Mouse (Mus musculus): ENCODE measurements around the gene Erich6b.

Gene Erich6b

DNA sequence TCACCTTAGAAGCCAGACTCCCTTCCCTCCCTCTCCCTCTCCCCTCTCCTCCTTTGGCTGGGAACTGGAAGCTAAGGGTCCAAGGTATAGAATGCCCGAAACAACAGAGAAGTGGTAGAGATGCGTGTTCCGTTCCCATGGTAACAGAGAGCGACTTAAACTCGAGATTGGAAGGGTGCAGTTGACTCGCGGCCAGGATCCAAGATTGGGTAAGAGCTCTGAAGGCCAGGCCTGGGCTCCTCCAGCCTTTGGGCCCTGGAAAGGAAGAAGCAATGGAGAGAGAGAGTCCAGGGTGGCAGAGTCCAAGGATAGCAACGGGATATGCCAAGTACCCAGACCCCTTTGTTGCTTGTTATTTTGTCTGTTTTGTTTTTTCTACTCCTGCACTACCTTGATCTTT is at the start of gene Erich6b:
Gene Erich6b, plus strand, starts transcription at position 180 of the 400 bp plus-strand sequence.
- DNase-seq (ENCODE audit: low spot score), result peak; percentile 67

DNA sequence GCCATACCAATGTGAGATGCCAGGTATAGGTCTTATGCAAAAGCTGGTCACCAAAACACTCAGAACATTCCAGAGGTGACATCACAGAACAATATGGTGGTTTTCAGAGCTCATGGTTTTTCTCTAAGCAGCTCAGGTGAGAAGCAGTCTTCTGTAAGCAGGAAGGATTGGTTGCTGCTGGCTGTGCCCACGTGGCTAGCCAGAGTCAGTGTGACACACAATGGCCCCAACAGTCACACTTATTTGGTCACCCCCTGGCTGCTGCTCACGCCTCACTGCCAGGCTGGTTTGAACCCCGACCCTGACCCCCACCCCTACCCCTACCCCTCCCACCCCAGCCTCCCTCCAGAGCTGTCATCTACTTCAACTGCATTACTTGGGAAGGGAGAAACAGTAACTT is 49.1 kb upstream of the Erich6b start, which contains the start of gene Spert:
Gene Spert, minus strand, starts transcription at position 139 of the 400 bp plus-strand sequence.
- no peak for DNase-seq (ENCODE audit: low spot score)

DNA sequence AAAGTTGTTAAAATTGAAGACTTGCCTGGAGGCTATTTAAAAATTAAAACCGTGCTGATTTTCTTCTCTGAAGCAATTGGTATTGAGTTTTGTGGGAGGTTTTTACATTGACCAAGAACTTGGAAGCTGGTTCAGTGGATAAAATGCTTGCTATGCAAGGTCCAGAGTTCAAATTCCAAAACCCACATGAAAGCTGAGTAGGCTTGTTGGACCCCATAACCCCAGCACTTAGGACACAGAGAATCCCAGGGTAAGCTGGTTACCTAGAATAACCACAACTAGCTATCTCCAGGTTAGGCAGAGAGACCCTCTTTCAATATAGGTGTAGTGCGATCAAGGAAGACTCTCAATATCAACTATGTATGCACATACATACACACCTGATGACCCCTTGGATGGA is 32.9 kb upstream of the Erich6b start:
- no peak for DNase-seq (ENCODE audit: low spot score)

DNA sequence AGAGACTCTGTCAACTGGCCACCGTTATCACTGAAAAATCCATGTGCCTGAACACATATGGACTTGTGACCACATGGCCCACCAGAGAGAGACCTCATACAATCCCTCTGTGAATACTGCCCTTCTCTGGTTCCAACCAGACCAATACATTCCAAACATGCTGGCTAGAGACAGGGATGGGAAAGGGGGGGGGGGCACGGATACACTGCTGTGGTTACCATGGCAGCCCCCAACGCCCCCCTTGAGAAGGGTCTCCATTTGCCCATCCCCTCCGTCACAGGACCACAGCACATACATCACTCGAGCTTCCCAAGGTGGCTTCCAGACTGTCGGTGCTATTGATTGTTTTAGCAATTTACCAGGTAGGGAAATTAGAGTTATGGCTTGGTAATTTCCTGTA is 25.7 kb upstream of the Erich6b start:
- DNase-seq (ENCODE audit: low spot score), result no peak

DNA sequence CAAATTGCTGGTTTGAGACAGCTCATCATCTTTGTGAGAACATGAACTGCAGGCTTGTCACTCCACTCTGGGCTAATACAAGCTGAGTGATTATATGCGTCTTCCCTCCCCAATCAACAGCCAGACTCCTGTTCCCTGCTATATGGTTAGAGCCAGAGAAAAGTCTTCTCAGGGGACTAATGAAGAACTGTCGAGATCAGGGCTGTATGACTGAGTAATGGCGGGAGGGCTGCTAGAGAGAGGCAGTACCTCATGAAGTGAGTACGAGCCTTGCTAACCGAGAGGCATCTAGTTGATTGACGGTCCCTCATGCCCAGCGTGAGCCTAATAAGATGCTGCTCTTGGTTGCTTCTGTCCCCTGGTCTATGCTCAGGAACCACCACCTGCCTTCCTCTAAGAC is 19.1 kb upstream of the Erich6b start:
- no peak for DNase-seq (ENCODE audit: low spot score)

DNA sequence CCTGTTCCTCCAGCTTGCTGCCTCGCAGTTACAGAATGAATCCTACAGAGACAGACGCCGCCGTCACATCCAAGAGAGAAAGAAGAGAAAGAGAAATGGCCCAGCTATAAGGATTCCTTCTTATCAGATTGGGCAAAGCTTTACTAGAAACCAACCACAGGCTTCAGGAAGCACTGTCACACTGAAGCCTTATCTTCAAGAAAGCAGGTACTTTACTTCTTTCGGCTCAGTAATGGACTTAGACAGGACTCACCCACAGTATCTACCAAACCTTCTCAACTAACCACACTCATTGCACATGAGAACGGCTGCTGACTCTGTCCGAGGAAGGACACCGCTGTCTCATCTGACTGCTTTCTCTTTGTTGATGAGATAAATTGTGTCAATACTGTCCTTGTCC is 13.2 kb upstream of the Erich6b start:
- DNase-seq (ENCODE audit: low spot score), result no peak

DNA sequence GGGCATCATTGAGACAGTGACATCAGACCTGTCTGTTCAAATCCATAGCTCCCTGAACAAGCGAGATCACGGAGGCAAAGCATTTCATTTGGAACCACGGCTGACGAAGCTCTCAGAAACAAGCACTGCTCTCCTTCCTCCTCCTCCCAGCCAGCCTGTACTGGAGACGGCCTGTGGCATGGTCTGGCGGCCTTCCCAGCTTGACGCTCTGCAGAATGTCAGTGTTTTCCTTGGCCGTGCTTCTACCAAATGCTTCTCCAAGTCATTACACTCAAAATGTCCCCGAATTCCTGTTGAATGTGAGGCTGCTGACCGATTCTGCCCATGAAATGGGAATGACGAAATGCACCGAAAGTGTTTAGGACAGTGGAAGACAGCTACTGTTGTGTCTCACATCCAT is 6.7 kb upstream of the Erich6b start:
- DNase-seq (ENCODE audit: low spot score), result peak; percentile 26

DNA sequence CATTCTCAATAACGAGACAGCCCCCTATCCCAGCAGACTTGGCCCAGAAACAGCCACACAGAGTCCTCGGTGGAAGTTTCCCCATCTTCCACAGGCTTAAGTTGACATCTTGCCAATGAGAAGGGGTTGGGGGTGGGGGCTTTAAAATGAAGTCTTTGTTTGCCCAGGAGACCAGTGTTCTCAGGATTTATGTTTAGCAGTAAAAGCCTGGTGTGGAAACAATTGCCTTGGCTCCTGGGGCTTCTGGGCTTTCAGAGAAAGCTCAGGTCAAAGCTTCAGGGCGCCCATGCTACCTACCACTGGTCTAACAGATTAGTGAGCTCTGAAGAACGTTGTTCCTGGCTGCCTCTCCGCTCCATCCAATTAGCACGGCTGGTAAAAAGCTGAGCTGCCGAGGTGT is 6.0 kb upstream of the Erich6b start:
- DNase-seq (ENCODE audit: low spot score), result no peak

DNA sequence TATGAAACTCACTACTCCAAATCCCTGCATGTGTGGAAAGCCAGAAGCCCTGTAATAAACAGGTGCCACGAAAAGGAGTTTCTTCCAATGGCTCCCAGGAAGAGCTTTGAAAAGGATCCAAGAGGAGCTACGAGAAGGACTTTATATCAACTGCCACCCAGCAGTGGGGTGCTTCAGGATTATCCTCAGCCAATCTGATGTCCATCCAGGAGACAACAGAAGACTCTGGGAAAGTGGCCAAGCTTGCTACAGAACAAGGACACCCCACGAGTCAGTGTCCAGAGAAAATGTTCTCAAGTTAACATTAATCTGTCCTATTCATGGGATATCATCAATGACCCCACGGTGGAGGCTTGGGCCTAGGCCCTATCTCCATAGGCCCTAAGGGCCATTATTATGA is 4.4 kb upstream of the Erich6b start:
- DNase-seq (ENCODE audit: low spot score), result peak; percentile 35

DNA sequence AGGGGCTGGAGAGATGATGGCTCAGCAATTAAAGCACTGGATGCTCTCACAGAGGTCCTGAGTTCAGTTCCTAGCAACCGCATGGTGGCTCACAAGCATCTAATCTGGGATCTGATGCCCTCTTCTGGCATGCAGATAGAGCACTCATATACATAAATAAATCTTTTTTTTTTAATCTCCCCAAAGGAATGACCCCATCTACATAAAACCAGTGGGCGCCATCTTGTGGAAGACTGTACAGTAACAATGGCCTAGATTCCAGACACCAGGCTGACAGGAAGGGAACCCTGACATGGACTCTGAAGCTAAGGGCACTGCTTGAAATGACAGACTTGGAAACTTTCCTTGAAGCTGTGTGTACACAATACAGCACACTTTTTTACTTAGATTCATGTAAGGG is 1.2 kb upstream of the Erich6b start:
- DNase-seq (ENCODE audit: low spot score), result no peak

DNA sequence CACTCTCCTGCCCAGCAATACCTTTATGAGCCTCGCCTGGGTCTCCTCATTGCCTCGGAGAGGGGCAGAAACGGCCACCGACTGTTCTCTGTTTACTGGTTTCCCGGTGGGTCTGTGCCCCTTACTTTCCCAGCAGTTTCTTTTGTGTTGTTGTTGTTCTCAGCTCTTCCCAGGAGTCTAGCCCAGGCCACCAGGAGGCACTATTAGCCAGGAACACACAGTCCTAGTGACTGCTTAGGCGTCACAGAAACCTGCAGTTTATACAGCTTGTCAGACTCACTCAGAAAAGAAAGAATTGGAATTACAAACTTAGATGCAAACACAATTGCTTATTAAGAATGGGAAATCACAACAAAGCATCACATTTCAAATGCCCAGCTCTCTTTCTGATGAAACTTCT is 690 bp upstream of the Erich6b start:
- no peak for DNase-seq (ENCODE audit: low spot score)

DNA sequence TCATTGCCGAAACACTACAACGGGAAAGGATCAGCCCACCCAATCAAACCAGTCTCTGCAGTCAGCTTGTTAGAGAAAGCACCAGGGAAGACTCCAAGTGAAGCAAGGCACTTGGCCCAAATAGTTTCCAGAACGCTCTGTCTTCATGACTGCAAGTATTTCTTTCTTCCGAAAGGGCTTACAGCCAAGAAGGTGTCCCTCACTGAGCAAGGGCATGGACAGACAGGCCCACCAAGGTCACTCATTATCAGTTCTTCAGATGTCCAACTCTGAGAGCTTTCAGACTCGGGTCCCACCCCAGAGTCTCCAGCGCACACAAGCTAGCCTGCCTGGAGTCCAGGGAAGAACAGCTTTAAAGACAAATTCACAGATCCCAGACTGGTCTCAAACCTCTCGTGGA is 3.4 kb downstream of the Erich6b start:
- DNase-seq (ENCODE audit: low spot score), result peak; percentile 59

DNA sequence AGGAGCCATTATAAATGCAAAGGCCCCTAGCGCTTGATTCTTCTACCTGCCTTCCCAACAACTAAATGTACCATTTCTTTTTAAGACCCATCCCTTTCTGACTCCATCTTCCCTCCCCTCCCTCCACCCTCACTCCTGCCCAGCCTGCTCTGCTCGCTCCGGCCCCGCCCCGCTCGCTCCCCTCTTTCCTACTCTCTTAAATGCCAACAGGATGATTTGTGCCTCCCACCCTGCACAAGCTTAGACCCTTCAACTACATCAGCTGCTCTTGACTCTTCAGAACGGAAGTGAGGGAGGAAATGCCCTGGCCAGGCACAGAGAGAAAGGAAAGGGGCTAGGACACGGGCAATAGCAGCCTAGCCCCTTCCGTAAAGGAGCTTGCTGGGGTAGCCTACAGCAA is 4.0 kb downstream of the Erich6b start:
- no peak for DNase-seq (ENCODE audit: low spot score)

DNA sequence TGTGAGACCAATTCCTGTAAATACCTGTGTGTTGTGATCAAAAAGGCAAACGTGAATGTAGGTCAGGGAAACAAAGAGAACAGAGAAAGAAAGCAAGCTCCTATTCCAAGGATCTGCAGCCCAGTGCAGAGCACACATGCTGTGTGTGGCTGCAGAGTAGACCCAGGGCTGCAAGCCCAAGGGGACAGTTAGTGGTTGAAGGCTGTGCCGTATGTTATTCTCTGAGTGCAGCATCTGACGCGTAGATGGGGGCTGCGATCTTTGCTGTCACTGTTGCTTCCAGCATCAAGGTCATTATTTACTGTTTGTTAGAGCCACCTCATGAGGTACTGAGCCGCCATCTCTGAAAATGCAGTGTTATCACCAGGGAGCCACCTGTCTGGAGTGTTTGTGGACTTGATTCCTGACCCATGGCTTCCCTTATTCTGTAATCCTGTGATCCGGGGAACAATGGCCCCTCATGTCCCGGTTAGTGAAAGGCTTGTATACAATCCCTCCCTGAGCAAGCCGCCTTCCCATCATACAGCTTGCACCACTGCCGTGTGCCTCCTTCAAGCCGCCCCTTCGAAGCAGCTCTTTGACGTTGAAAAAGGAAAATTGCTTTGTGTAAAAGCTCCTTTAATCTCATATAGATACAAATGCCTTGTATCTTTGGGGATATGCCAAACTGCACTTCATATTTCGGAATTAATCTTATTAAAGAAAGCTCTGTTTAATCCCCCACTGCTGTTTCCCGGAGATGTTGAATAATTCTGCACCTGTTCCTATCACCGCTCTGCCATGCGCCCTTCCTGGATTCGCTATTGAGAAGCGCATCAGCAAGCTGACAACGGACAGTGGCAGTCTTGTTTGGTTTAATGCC is 5.1 kb downstream of the Erich6b start:
- DNase-seq (ENCODE audit: low spot score), result no peak

DNA sequence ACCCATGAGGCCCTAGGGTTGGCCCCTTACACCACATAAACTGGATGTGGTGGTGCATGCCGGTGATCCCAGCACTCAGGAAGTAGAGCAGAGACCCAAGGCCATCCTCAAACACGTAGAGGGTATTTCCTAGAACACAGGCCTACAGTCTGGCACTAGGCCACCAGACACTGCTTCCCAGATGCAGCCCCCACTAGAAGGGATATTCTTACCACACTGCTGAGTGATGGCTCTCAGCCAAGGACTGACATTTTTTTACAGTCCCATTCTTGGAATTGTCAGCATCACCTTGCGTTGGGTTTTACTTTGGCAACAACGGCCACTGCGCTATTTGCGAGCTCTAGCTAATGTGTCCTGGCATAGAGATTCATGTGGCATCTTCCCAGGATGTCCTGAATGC is 18.9 kb downstream of the Erich6b start:
- no peak for DNase-seq (ENCODE audit: low spot score)

DNA sequence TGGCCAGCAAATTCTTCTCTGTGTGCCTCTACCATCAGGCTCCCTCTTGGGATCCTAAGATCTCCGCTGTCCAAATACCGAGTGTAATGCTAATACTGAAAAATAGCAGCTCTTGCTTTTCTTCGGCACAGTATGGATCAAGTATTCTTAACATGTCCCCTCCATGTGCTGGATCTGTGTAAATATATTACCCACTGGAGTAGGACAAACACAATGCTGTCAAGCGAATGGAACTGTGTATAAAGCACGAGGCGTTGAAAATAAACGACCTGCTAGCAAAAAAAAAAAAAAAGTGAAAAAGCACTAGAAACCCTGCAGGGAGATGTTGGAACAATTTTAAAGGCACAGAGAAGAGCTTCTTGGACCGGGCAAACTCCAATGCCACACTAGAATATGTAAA is 19.5 kb downstream of the Erich6b start:
- DNase-seq (ENCODE audit: low spot score), result no peak

DNA sequence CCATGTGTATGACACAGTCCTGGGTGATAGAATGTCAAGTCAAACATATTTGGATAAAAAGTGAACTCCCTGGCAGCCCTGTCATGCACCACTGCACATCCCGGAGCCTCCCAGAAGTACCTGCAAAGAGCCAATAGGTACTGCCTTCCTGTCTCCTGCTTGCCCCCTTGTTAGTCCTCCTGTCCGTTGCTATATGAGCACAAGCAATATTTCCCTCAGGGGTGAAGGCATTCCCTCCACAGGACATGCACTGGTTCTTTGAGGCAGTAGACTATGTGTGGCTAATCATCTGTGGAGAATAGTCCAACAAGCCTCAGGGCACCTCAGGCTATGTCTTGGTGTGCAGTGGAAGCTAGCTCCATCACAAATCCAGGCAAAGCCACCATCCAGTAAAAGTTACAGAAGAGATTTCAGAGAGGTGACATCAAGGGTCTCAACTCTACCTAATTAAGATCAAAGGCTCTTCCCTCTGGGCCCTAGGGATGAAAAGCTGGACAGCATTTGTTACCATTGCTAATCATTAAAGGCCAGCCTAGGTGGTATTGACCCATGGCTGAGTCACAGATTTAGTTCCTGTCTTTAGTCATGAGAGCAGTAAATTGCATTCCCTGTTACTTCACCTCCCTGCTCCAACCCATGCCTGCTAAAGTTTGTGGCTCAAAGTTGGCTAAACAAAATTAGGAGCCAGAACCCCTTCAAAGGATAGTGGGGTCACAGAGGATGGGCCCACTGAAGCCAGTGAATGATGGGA is 23.5 kb downstream of the Erich6b start:
- no peak for DNase-seq (ENCODE audit: low spot score)

DNA sequence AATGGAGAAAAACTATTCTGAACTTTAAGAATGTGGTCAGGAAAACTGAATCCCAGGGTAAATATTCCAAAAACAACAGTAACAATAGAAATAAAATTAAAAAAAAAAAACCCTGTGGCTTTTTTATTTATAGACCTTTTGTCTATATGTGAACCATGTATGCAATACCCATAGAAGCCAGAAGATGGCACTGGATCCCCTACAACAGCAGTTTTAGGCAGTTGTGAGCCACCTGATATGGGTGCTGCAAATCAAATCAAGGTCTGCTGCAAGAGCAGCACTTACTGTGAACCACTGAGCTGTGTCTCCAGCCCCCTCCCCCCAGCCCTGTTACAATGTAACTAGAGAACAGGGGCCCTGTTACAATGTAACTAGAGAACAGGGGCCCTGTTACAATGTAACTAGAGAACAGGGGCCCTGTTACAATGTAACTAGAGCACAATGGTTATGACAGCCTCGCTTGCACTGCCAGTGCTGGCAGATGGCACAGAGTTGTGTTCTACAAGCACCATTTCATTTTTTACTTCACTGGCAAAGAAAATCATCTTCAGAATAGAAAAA is 27.1 kb downstream of the Erich6b start:
- no peak for DNase-seq (ENCODE audit: low spot score)

DNA sequence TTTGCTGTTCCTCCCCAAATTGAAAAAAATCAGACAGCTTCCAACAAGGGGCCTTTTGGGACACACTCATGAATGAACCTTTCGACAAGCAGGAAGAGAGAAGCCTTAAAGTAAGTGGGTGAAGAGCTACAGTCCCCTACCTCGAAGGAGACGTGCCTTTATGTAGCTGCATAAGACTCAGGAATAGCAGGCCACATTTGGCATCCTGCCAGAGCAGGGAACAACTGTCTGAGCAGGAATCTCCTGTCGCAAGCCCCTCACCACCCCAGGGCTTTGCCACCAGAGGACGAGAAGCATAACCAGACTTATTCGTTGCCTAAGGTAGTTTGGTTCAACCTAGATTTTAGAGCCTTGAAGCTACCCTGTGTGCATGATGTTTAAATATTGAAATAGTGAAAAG is 34.3 kb downstream of the Erich6b start:
- no peak for DNase-seq (ENCODE audit: low spot score)

DNA sequence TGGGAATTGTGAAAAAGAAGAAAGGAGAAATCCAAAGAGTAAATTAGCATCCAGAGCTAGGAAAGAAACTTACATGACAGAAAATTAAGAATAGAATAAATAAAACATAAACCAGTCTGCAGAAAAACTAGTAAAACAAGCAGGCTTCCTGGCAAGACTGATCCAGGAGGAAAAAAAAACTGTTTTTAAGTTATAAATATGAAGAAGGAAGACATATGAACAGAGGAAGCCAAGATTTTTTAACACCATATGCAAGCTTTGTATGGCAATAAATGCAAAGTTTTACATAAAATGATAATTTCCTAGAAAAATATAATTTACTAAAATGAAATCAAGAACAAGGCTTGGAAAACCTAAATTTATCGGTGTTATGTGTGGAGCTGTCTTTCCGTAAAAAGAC is 48.4 kb downstream of the Erich6b start:
- no peak for DNase-seq (ENCODE audit: low spot score)

DNA sequence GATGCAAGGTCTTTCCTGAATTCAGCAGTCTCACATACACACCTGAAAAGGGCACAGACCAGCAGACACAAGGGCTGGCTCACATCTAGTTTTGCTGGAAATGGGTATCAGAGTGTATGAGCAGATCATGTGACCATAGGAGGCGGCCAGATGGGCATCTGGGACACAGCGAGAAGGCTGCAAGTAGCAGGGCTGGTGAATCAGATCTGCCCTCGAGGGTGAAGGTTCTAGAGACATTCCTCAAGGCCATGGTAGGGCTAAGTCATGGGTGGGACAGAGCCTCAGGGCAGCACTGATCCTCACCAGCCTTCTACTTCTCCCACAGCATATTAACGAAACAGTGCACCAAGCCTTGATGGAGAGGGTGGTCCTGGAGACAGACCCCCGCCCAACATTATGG is 54.0 kb downstream of the Erich6b start:
- DNase-seq (ENCODE audit: low spot score), result peak; percentile 4

DNA sequence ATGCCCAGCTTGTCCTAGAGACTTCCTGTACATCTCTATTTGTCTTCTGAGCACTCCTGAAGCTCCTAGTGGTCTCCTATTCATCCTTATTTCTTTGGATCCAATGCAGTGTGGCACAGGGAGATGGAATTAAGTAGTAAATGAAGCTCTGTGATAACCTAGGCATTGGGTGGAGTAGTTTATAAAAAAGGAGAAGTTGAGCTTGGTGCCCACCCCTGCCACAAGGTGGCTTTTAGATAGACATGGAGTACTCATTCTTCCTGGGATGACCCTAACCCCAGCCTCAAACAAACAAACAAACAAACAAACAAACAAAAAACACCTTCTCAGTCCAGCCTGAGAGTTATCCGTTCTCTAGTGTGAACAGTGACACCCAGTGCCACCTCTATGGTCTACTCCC is 55.9 kb downstream of the Erich6b start:
- no peak for DNase-seq (ENCODE audit: low spot score)

DNA sequence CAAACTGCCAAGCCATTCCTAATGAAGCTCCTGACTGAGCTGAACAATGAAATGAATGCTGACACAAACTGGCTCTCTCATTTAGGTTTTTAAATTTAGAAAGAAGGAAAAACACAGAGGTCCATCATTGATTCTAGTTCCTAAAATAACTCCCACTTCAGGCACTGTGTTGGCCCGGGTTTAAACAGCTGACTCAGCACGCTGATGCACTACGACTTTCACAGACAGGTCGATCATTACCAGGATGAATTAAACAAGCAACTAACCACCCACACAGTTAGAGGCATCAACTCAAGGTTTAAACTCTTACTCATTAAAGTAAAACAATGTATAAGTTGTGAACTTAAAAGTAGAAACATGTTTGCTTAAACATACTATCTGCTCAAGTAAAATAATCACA is 64.6 kb downstream of the Erich6b start:
- DNase-seq (ENCODE audit: low spot score), result no peak

Measured in ovary, adult 18-20 months (tissue).